Mouse (Mus musculus) c-Kit-negative CD71-positive TER-119-positive erythroid progenitor cells, embryonic 14.5 days (primary cell): ENCODE results near the gene Gm5148.

Experiments
- DNase-seq: peaks from one replicate; pipeline ENCODE4 v3.0.0-alpha.2; 2013; ENCODE audit warnings: low read depth, low spot score

The Gm5148 gene

DNA sequence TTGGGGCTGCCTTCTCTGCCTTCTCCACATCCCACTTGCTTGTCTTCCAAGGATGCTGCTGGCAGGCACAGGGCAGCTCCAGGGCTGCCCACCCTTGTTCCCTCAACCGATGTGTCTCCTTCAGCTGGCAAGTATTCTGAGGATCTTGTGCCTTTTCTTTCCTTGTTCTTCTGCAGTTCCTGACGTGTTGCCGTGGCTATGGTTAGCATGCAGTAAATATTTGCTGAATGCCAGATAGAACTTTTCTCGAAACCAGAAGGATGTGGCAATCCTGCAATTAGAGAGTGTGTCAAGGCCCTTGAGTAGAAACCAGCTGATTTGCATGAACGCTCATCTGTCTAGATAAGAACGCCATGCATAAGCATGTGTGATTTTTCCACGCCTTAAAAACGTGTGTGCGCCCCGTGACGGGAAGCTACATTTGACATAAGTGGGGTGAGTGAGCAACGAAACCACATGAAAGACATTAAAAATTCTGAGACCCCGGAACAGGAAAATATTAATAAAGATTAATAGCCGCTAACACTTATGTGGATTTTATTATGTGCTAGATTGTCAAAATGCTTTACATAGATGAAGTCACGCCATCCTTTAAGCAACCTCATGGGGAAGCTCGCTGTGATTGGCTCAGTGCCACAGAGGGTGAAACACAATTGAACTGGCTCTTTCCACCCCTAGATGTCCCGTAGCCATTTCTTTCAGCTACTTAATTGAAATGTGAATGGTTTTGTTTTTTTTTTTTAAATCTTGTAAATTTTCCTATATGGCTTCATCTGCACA is 14.1 kb upstream of the Gm5148 start:
- no peak for DNase-seq

DNA sequence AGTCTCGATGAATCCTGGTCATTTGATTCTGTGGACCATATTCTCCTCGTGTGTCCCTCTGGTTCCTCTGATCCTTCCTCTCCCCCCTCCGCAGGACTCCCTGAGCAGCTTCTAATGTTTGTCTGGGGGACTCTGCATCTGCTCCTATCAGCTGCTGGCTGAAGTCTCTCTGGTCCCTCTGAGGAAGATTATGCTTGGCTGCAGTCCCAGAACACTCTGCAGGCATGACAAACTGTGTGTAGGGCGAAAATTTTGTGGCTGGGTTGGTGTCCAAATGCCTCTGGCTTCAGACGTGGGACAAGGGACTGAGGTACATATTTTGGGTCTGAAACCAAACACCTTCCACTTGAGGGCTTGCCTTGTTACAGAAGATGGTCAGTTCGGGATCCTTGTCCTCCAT is 13.1 kb upstream of the Gm5148 start:
- DNase-seq: no peak

DNA sequence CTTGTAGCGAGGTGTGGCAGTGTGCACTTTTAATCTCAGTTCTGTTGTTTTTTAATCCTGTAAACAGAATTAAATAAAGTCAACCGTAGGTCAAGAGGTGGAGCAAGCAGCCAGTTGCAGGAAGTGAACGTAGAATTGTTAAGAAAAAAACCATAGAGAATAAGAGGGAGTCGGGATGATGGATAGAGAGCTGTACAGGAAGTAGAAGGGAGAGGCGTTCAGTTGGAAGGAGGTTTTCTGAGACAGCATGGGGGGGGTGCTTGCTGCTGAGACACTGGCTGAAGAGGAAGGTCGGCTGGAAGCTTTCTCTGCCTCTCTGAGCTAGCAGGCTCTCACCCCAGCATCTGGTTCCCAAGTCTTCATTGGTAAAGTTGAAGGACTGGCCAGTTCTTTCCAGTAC is 10.9 kb upstream of the Gm5148 start:
- no peak for DNase-seq

DNA sequence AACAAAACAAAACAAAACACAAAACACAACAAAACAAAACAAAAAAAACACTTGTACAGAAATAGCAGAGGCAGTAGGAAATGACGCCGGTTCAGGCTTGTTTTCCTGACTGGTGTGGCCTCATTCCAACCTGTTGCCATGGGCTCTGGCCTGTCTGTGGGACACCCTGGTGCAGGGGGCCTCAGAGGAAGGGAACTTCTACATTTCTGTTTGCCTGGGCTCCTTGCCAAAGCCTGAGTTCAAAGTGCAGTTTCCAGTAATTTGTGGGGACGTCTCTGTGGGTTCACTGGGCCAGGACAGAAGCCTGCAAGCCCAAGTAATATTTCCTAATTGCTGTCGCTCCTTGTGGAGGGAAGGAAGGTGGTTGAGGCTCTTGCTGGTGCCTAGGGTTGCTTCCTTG is 4.9 kb upstream of the Gm5148 start:
- DNase-seq: no peak

DNA sequence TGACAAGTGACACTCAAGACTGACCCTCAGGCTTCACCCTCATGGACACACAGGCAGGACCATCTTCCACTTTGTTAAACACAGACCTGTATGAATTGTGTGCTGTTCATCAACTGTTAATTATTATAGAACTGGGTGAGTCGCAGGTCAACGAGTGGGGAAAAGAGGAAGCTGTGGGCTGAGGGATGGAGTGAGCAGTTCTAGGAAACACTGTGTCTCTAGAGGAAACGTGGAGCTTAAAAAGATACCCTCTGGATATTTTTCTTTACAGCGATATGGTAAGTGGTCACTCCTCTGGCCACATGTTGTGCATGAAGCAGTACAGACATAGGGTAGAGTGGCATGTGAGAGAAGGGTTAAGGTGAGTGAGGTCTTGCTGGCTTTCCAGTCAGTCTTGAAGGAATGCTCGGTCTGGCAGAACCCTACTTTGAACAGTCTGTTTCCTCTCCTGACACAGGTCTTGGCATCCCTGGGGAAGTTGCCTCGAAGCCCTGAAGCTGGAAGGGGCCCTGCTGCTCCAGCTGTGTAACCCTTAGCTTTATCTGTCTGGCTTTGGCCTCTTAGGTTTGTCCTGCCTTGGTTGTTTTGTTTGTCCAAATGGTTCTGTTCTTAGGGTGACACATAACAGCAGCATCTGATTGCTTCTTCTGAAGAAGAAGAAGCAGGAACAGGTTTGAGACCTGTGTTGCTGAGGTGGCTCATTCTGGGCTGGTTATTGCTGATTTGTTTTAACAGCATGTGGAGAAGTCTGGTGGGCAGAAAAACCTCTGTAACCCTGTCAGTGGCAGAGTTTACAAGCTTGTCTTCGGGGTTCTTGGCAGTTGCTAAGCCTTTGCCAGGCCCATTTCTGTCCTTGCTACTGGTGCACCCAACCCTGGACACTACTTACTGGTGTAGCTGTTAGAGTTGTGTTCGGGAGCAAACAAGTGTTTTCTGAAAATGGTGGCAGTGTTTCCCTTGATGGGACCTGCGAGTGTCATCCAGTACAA is 4.1 kb upstream of the Gm5148 start:
- no peak for DNase-seq

DNA sequence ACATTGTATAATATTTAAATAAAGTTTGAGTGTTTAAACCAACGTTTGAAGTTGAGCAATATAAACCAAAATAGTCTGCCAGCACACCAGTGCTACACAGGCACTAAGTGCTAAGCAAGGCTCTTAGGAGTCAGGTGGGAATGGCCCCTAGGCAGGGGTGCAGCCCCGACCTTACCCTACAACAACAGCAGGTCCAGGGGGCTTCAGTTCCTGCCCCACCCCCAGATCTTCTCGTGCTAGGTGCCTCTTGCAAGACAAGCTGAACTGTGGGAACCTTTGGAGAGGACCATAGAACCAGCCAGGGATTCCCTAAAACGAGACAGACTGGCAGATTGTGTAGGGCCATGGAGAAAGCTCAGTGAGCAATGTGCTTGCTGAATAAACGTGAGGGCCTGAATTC is 3.1 kb upstream of the Gm5148 start:
- no peak for DNase-seq

DNA sequence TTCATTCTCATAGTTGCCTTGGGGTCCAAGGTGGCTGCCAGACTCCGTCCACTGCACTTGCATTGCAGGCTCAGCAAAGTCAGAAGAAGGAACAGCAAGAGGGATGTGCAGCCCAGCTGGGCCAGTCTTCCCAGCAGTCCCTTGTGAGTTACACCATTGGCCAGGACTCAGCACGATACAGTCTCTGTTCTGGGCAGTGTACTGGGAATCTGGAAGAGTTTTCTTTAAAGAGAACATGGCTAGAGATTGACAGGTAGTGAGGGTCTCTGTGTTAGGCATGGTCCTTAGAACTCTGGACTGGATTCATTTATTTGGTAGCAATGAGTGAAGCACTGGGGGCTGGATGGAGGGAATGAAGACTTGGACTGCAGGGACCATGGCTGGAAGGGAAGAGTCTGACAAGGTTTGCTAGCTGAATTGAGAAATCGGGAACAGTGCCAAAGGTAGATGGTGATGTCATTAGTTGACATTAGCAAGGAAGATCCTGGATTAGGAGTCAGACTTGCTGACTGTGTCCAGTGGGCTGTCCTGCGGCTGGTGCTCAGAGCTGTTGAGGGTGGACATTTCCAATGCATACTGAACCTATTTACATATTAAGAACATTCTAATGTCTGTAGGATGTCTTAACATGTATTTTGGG is 2.3 kb upstream of the Gm5148 start:
- no peak for DNase-seq

DNA sequence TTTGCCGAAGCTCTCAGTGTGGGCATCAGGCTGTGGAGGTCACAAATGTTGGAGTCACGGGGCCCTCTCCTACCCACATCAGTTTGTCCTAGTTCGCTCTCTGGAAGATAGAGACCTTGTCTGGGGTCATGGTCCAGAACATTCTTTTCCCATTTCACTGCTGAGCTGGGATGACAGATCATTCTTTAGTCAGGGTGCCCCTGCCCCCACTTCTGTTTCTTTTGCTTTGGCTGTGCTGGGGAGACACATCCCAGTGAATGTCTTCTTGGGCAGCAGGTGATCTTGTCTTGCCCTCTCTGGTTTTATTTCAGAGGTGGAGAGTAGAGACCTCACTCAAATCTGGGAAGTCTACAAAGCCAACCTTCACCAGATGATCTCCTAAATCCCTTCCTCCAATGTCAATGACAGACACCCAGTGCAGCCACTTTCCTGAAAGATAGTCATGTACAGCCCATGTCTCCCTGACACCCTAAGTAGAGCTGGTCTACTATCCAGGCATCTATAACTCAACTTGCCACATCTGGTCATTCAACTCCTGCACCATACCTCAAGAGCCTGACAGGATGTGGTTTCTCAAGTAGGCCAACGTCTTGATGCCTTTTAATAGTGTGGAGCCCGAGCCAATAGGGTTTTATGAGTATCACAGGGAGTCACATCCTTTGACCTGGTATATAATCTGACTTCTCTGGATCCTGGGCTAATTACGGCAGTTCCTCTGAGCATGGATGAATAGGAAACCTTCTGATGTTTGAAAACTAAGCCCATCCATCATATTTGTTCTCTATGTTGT is 851 bp upstream of the Gm5148 start:
- no peak for DNase-seq

DNA sequence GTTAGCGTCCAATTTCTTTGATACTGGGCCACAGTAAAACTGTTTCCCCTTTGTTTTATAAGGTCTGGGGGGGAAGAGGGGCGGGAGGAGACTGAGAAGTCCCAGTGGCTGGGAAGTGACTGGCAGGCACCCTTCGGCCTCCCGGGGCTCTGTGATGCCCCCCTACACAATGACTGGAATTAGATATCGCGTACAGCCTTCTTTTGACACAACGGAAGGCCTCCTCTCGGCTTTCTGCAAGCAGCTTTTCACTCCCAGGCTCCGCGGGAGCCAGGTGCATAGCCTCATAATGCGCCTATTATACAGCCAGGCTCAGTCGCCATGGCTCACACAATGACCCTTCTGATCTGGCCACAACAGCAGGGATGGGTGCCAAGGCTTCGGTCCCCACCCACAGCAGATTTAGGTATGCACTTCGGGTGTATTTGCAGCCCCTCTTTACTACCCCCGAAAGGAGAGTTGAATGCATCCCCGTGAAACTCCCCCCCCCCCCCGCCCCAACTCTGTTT is 574 bp downstream of the Gm5148 start:
- no peak for DNase-seq

DNA sequence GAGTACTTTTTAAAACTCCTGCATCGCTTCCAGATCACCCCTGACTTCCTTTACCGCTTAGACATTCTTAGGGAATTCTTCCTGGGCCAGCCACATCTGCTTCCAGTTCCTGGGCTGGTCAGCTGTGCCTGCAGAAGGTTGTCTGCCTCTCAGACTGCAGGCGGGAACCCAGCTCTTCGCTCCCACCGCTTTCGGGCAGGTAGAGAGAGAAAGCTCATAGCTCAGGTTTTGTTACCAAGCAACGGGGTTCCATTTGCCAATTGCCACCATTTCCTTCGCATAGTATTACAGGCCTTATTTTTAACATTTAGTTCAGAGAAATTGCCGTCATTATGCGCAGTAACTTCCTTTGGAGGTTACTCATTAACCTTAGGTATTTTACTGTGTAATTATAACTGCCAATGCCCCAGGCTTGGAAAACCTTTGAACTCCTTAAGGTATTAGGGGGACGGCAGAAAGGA is 1.2 kb downstream of the Gm5148 start:
- no peak for DNase-seq

DNA sequence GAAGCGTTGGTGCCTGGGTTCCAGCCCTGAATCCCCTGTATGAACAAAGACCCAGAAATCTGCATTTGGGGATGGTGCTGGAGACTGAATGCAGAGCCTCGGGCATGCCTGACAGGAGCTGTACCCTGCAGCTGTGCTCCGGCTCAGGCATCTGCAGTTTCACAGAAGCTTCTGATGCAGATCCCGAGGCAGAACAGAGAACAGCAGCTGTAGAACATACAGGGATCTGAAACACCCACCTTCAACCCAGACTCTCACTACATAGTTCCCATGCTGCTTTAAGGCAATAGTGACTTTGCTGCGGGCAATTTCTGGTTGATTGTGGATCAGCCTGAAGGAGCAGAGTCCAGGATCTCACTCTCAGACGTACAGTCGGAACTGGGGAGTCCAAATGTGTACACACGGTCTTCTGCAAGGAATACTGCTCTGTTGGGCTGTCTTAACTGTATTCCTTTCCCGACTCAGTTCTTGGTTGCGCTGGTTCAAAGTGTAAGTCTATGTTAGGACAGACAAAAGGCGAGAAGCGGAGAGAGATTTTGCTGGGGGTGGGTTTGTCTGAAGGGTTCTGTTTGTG is 1.7 kb downstream of the Gm5148 start:
- DNase-seq: no peak

DNA sequence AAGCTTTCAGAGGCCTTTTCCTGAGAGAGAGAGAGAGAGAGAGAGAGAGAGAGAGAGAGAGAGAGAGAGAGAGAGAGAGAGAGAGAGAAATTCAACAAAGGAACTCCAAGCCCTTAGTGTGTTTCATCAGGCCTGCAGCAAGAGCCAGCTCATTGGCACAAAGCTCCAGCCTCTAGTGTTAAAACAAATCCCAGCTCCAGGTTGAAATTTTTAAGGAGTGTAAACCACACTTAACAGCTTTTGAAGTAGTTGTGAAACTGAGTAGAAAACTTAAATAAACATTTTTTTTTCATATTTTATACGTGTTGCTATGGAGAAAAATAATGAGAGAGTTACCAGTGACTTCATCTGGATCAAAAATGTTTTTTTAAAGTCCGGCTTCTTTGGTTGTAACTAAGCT is 7.3 kb downstream of the Gm5148 start:
- DNase-seq: no peak

DNA sequence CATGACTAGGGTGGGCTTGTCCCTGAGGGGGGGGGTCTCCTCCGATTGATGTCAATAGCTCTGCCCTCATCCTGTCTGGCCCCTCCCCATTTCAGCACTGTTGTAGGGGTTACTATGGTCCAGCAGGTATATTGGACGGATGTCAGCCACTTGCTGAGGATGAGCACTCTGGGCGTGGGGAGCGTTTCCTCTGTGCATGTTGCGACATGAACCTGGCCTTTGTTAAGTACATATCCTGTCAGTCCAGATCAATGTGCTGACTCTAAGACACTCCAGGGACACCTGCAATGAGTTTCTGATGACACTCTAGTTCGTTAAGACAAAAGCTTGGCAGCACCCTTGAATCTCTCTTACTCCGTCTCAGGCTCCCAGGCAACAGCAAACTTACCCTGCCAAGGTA is 8.6 kb downstream of the Gm5148 start:
- DNase-seq: no peak

DNA sequence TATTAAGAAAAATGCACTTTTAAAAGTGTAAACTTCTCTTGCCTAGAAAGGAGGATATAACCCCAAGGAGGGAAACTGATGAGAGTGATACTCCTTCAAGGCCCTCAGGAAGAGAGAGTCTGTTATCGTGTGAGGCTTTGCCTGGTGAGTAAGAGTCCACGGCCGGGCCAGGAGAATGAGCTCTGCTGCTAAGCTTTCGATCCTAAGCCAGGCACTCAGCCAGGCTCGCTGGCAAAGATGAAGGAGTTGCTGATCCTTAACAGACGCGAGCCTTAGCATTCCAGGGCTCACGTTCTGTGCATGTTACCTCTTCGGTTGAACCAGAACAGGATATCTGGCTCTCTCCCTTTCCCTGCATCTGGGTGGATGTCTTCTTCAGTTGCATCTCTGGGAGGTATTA is 11.8 kb downstream of the Gm5148 start:
- no peak for DNase-seq

DNA sequence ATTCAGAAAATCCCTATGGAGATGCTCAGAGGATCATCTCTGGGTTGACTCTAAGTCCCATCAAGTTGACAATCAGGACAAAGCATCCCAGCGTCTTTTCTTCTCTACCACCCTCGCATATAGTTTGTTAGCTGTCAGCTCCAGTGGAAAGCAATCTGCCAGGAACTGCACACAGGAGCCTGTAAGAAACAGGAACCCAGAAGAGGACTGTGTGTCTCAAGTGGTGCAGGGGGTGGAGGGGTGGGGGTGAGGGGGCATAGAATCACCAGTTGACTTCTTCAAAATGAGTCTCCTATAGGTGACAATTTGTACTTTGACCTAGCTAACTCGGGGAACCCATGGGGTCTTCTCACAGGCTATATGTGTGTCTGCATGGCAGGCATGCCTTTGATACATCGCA is 12.7 kb downstream of the Gm5148 start:
- DNase-seq: no peak

DNA sequence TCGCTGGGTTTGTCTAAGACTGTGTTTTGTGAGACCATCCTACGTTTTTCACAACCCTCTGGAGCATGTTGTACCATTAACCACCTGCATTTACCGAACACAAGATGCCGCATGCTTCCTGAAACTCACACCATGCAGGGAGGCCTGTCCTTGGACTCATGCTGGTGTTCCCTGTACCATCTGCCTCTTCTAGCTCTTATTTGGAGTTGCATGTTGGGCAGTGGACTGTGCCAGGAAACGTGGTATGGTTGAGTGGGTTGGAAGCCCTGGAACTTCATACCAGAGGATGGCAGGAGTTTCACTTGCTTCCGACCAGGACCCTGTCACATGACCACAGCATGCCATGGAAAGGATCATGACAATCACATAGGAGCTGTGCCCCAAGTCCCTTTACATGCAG is 16.5 kb downstream of the Gm5148 start:
- no peak for DNase-seq

DNA sequence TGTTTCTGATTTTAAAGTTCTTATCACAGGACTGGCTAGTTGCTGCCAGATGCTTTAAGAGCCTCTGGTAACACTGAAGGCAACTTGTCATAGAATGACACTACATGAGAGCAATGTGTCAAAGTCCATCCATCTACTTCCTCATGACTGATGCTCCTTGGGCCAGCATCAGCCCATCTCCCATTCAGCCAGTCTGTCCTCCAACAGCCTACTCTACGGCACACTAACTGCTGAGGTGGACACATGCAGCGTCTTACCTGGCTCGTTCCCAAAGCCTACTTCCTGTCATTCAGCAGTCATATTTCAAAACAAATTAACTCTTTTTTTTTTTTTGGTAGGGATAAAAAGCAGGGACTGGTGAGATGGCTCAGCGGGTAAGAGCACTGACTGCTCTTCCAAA is 17.9 kb downstream of the Gm5148 start:
- DNase-seq: no peak

DNA sequence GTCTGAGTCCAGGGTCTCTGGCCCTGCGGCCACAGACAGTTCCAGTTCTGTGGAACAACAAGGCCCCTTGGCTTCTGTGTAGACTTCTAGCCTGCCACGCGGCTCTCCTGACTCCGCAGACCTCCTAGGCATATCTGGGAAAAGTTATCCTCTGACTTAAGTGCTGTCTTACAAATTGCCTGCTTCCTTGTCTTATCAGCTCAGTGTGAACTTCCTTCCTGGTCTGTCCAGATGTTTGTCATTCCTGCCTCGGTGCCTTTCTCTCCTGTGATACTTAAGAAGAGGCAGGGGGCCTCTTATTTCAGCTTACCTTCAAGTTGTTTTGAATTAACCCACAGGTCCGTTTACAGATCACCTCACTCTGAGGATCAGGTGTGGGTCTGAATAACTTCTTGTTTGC is 18.9 kb downstream of the Gm5148 start:
- no peak for DNase-seq

DNA sequence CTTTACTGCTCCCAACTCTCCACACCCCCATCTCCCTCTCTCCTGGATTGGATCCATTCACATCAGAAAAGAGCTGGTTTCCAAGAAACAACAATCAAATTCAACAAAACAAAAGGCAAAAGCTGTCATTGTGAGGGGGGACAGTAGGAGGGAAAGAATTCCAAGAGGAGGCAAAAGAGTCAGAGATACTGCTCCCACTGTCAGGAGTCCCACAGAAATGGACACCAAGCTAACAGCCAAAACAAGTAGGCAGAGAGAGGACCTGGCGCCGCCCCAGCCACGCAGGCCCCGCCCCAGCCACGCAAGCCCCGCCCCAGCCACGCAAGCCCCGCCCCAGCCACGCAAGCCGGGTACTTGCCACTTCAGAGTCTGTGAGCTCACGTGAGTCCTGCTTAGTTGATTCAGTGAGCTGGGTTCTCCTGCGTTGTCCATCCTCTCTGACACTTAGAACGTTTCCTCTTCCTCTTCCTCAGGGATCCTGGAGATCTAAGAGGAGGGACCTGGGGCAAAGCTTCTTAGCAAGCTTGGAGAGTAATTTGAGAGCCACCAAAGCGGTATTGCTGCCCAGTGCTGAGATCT is 19.5 kb downstream of the Gm5148 start:
- peak; percentile 1 for DNase-seq

DNA sequence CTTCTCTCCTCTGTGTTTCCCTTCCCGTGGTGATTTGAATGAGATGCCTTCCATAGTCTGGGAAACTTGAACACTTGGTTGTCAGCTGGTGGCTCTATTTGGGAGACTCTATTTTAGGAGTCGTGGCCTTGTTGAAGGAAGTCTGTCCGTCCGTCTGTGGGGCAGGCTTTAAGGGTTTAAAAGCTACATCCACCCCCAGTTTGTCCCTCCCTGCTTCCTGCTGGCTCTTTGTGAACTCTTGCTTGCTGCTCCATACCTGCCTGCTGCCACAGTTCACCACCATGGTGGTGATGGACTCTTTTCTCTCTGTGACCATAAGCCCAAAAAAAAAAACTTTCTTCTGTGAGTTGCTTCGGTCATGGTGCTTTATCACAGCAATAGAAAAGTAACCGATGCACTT is 21.2 kb downstream of the Gm5148 start:
- DNase-seq: no peak

DNA sequence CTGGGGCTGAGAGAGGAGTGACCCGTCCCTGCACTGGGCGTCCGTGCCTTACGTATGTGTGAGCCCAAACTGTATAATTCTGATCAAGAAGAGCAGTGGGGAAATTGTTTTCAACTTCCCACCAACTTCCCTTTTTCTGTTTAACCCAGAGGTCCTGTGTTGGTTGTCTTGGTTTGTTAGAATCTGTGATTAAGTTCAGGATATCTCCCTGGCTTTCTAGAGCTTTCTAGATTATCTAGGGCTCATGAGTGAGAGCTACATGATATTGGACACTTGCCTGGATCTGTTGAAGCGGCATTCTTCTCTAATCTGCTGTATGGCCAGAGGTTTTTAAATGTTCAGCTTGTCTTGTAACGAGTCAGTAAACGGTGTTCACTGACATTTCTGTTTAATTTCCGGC is 30.7 kb downstream of the Gm5148 start:
- no peak for DNase-seq
